Mouse (Mus musculus): ENCODE data around the gene Ssrp1. TPM values are rescaled to one million over a fixed set of nuclear protein-coding genes. Genes with fewer than 3 reads are reported as not detected.

Gene Ssrp1
- polyA plus RNA-seq, 1 experiment from 2014 or later: 261 TPM

DNA sequence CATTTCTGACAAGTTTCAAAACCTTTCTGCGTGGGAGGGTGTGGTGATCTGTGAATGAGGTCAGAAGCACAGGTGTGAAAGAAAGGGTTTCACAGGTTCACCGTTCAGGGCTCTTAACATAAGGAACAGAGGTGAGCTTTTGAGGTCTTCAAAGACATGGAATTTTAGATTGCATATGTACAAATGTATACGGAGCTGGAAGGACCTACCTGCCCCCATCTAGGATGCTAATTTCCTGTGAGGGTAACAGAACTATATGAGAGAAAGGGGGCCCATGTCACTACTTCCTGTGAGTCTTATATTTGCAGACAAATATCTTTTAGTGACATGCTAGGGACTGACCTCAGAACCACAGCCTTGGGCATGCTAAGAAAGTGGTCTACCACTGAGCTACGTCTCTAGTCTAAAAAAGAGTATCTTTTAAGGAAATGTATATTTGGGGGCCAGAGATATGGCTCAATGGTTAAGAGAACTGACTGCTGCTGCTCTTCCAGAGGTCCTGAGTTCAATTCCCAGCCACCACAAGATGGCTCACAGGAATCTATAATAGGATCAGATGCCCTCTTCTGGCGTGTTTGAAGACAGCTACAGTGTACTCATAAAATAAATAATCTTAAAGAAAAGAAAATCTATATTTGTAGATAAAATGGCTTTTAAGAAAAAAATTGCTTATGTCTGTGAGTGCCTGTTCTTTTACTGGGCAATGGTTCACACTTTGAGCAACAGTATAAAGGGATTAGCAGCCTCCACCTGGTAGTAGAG is 23.0 kb upstream of the Ssrp1 start:
- 84% methylated on average over 5 of the region's 5 CpGs for WGBS
- H3K9me3 ChIP-seq: no peaks in the 10 kb centered on the region

DNA sequence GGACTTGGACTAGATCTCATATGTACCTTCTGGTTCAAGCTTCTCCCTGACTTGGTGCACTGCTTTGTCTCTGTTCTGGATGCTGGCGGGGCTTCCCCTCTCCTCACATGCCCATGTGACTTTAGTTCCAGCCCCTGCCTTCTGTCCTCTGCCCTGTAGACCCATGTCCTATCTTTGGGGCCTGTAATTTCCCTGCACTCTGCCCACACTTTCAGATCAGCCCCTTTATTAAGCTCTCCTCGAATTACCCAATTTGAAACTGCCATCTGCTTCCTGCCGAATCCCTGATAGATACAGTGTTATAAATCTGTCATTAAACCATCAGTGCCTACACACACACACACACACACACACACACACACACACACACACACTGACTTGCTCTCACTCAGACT is 22.4 kb upstream of the Ssrp1 start:
- WGBS: 75% methylated on average over 3 of the region's 3 CpGs
- H3K27me3 ChIP-seq: no peaks in the 10 kb centered on the region
- no peak overlapping the region for H3K27ac ChIP-seq (replicated peaks)
- no peak for ATAC-seq (ENCODE audit: low FRiP score, low read depth)
- H3K9me3 ChIP-seq: no peaks in the 10 kb centered on the region
- H3K36me3 ChIP-seq: no peaks in the 10 kb centered on the region
- no peak overlapping the region for H3K4me2 ChIP-seq (replicated peaks)
- H3K9ac ChIP-seq (replicated peaks): no peak overlapping the region
- no peak overlapping the region for H3K4me3 ChIP-seq
- H3K4me1 ChIP-seq: no peaks in the 10 kb centered on the region

More for the DNA sequence above, 23.0 kb upstream of the Ssrp1 start:
- Histone ChIP-seq H3K4me2 (replicated peaks) (no peak overlapping the region), H3K36me3 (no peaks in the 10 kb centered on the region), H3K27ac (replicated peaks) (no peak overlapping the region), H3K27me3 (no peaks in the 10 kb centered on the region), H3K4me1 (no peaks in the 10 kb centered on the region), H3K9ac (replicated peaks) (no peak overlapping the region), H3K4me3 (no peak overlapping the region)
- ATAC-seq (ENCODE audit: low FRiP score, low read depth): no peak

DNA sequence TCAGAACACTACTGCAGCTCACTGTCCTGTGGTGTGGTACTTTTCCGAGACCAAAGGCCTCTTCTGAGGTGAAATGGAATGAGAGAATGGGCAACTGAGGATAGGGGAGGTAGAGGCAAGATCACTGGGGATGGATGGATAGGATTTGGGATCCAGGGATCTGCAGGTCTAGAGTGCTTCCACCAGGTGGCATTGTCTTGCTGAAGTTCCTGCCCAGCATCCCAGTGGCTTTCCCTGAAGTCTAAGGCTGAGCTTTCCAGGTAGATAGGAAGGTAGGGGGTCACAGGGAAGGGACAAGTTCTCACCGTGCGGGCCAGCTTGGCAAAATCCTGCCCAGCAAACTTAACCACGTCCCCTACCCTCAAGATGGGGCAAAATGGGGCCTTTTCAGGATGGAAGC is 15.0 kb upstream of the Ssrp1 start:
- Histone ChIP-seq H3K27ac (replicated peaks) (no peak overlapping the region), H3K4me1 (no peaks in the 10 kb centered on the region), H3K27me3 (no peaks in the 10 kb centered on the region), H3K36me3 (no peaks in the 10 kb centered on the region), H3K9me3 (no peaks in the 10 kb centered on the region), H3K9ac (replicated peaks) (no peak overlapping the region), H3K4me2 (replicated peaks) (no peak overlapping the region), H3K4me3 (no peak overlapping the region)
- WGBS: 25% methylated on average over 4 of the region's 4 CpGs
- no peak for ATAC-seq (ENCODE audit: low FRiP score, low read depth)

DNA sequence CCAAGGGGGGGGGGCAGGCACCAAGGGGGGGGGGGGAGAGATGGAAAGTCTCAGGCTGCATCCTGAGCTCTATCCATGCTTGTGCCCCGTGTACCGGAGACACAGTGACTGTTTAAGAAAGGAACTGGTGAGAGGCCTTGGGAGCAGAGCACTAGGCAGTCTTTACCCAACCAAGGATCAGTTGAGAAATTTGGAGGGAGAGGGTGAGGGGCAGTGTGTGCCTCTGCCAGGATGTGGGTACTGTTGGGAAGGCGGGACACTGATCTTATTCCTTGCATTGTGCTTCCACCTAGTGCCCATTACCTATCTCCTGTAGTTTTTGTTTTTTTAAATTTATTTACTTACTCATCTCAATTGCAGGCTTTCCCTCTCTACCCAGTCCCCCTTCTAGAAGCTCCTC is 10.9 kb upstream of the Ssrp1 start:
- Histone ChIP-seq H3K4me3 (no peak overlapping the region), H3K4me1 (no peaks in the 10 kb centered on the region), H3K9me3 (no peaks in the 10 kb centered on the region), H3K4me2 (replicated peaks) (no peak overlapping the region), H3K9ac (replicated peaks) (no peak overlapping the region), H3K27me3 (no peaks in the 10 kb centered on the region), H3K27ac (replicated peaks) (no peak overlapping the region), H3K36me3 (no peaks in the 10 kb centered on the region)
- ATAC-seq (ENCODE audit: low FRiP score, low read depth): no peak
- WGBS: 75% methylated on average over 3 of the region's 3 CpGs

DNA sequence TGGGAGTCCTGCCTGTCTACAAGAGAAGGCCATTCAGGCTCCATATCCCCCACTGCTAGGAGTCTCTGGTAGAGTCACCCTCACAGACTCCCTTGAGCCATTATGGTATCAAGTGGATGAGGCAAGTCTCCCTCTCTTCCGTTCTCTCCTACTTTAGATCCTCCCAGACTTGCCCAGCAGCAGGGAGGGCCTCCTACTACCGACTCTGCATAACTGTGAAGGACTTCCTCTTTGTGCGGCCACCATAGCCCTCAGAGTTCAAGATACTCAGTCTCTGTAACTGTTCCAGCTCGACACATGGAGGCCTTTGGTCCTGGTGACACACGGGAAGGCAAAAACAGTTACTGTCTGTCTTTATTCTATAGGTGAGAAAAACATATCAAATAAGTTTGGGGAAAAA is 9.8 kb upstream of the Ssrp1 start:
- no peak overlapping the region for H3K4me2 ChIP-seq (replicated peaks)
- H3K9me3 ChIP-seq: no peaks in the 10 kb centered on the region
- no peak overlapping the region for H3K27ac ChIP-seq (replicated peaks)
- no peak overlapping the region for H3K9ac ChIP-seq (replicated peaks)
- no peak for ATAC-seq (ENCODE audit: low FRiP score, low read depth)
- 79% methylated on average over 5 of the region's 5 CpGs for WGBS
- H3K4me3 ChIP-seq: no peak overlapping the region
- H3K36me3 ChIP-seq: no peaks in the 10 kb centered on the region
- no peaks in the 10 kb centered on the region for H3K4me1 ChIP-seq
- H3K27me3 ChIP-seq: no peaks in the 10 kb centered on the region

DNA sequence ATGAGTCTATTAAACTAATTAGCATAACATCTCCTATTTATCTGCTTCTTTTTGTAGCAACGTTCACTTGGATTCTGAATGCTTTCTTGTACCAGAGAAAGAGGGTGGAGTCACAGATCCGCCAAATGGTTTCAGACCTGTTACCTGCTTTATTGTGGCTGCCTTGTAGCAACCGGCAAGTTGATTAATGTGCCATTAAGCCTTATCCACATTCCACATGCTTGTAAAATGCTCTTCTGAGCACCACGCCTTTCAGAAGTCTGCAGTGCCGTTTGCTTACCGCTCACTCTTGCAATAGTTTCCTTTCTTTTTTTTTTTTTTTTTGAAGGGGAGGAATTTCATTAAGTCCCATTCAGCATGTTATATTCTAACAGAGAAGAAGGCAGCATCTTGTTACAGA is 7.1 kb upstream of the Ssrp1 start:
- Histone ChIP-seq H3K27me3 (no peaks in the 10 kb centered on the region; the same call in 1 of the 2 replicates), H3K36me3 (no peaks in the 10 kb centered on the region), H3K9ac (replicated peaks) (no peak overlapping the region), H3K4me1 (no peaks in the 10 kb centered on the region), H3K4me2 (replicated peaks) (no peak overlapping the region), H3K27ac (replicated peaks) (no peak overlapping the region), H3K9me3 (no peaks in the 10 kb centered on the region), H3K4me3 (no peak overlapping the region)
- WGBS: 81% methylated on average over 6 of the region's 6 CpGs
- no peak for ATAC-seq (ENCODE audit: low FRiP score, low read depth)

DNA sequence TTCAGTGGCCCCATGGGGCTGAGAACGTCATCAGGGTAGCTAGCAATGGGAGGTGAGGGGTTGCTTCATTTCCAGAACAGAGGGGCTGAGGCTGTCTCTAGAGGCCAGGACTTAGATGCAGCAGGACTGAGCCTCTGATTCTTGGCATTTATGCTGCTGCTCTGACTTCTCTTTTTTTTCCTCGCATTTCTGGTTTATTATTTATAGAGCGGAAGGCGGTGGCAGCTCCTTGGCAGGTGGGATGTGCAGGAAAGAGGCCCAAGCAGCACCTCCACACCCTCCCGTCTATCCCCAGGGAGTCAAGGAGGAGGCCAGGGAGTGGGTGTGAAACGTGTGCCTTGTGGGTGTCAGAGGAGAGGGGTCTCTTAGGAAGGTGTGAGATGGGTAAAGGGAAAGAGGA is 6.0 kb upstream of the Ssrp1 start:
- Histone ChIP-seq H3K4me1 (peaks cover under 1% of the 10 kb centered on the region; the same call in 1 of the 2 replicates), H3K27me3 (no peaks in the 10 kb centered on the region; the same call in 1 of the 2 replicates), H3K9me3 (no peaks in the 10 kb centered on the region), H3K36me3 (no peaks in the 10 kb centered on the region), H3K4me3 (no peak overlapping the region), H3K9ac (replicated peaks) (no peak overlapping the region), H3K4me2 (replicated peaks) (no peak overlapping the region), H3K27ac (replicated peaks) (no peak overlapping the region)
- 72% methylated on average over 6 of the region's 6 CpGs for WGBS
- ATAC-seq (ENCODE audit: low FRiP score, low read depth): no peak

DNA sequence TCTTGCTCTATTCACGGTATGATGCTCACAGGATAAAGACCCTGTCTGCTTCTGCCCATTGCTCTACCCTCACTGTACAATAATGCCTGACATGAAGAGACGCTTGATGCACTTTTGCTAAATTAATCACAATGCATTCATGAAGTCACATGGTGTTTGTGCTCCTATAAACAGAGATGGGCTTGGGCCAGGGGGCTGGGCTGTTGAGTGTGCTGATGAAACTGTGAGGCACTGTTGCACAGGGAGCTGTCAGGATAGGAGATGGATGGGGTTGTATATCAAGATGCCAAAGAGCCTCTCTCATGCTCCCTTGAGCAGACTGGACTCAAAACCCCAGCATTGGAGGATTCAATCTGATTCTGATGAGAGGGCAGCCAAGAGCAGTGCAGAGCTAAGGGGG is 3.9 kb upstream of the Ssrp1 start:
- ATAC-seq (ENCODE audit: low FRiP score, low read depth): no peak
- no peaks in the 10 kb centered on the region for H3K9me3 ChIP-seq
- H3K36me3 ChIP-seq: no peaks in the 10 kb centered on the region
- H3K9ac ChIP-seq (replicated peaks): no peak overlapping the region
- H3K27ac ChIP-seq (replicated peaks): no peak overlapping the region
- no peak overlapping the region for H3K4me3 ChIP-seq
- WGBS: 87% methylated on average over 2 of the region's 2 CpGs
- no peaks in the 10 kb centered on the region; the same call in 1 of the 2 replicates for H3K27me3 ChIP-seq
- H3K4me1 ChIP-seq: peaks cover 13% of the 10 kb centered on the region
- H3K4me2 ChIP-seq (replicated peaks): no peak overlapping the region

DNA sequence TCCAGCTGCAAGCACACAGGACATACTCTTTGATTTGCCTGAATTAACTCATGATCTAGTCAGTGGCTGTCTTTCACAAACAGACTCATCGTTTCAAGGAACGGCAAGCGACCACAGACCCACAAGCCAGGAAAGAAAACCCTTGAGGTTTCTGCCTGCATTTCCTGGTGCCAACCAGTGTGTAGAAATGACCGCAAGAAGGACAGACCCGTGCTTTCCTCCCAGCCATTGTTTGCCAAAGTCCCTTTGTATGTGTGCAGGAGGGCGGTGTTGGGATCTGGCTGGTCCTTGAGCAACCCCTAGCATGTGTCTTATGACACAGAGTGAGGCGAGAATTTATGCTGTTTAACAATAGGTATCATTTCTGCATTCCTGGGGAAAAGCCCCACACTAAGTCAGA is 2.9 kb upstream of the Ssrp1 start:
- no peaks in the 10 kb centered on the region for H3K9me3 ChIP-seq
- no peak overlapping the region for H3K4me2 ChIP-seq (replicated peaks)
- H3K4me1 ChIP-seq: peaks cover 18% of the 10 kb centered on the region
- no peak for ATAC-seq (ENCODE audit: low FRiP score, low read depth)
- WGBS: 82% methylated on average over 7 of the region's 7 CpGs
- peaks cover 6% of the 10 kb centered on the region for H3K36me3 ChIP-seq
- H3K9ac ChIP-seq (replicated peaks): no peak overlapping the region
- no peak overlapping the region for H3K27ac ChIP-seq (replicated peaks)
- no peaks in the 10 kb centered on the region; the same call in 1 of the 2 replicates for H3K27me3 ChIP-seq
- H3K4me3 ChIP-seq: no peak overlapping the region

DNA sequence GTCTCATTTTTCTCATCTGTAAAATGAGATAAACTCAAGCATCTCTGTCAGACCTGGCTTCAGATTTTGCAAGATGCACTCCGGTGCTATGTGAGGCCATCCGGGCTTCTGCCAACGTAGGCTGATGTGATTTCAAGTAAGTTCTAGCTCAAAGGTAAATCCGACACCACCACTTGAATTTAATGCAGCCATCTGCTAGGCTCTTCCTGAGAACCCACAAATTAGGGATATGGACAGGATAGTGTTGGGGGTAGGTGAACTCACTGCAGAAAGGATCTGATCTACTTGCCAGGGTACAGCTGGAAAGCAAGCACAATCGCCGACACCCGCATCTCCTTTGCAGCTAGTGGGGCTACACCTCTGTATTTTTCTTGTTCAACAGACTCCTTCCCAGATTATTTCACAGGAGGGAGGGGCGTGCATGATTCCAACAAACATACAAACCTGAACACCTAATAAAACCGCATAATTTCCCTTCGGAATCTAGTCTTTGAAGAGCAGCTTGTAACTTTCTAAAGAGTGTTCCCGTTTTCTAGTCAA is 457 bp upstream of the Ssrp1 start:
- peak overlapping the region; percentile 92 for H3K9ac ChIP-seq (replicated peaks)
- WGBS: 9% methylated on average over 11 of the region's 11 CpGs
- peak overlapping the region; percentile 79 for H3K4me3 ChIP-seq
- peak overlapping the region; percentile 77 for H3K4me2 ChIP-seq (replicated peaks)
- peaks cover 18% of the 10 kb centered on the region for H3K4me1 ChIP-seq
- no peaks in the 10 kb centered on the region for H3K9me3 ChIP-seq
- peak overlapping the region; percentile 77 for H3K27ac ChIP-seq (replicated peaks)
- ATAC-seq (ENCODE audit: low FRiP score, low read depth): peak; percentile 38
- no peaks in the 10 kb centered on the region; the same call in 1 of the 2 replicates for H3K27me3 ChIP-seq
- H3K36me3 ChIP-seq: peaks cover 30% of the 10 kb centered on the region

DNA sequence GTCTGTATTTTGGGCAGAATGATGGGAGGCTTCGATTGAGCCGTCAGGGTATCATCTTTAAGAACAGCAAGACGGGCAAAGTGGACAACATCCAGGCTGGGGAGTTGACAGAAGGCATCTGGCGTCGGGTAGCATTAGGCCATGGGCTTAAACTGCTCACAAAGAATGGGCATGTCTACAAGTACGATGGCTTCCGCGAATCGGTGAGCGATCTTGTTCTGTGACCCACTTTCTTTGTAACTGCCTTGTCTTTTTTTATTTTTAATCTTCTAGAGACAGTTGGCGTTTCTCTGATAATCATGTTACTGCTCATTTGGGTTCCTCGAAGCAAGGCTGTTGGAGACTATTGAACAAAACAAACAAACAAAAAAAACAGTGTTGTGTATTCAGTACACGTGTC is 1.3 kb downstream of the Ssrp1 start:
- no peaks in the 10 kb centered on the region for H3K9me3 ChIP-seq
- H3K36me3 ChIP-seq: peaks cover 47% of the 10 kb centered on the region
- H3K4me3 ChIP-seq: peak overlapping the region; percentile 79
- no peak for ATAC-seq (ENCODE audit: low FRiP score, low read depth)
- peak overlapping the region; percentile 77 for H3K4me2 ChIP-seq (replicated peaks)
- H3K9ac ChIP-seq (replicated peaks): peak overlapping the region; percentile 92
- H3K27me3 ChIP-seq: no peaks in the 10 kb centered on the region; the same call in 1 of the 2 replicates
- WGBS: 80% methylated on average over 13 of the region's 13 CpGs
- H3K27ac ChIP-seq (replicated peaks): no peak overlapping the region
- peaks cover 18% of the 10 kb centered on the region for H3K4me1 ChIP-seq

DNA sequence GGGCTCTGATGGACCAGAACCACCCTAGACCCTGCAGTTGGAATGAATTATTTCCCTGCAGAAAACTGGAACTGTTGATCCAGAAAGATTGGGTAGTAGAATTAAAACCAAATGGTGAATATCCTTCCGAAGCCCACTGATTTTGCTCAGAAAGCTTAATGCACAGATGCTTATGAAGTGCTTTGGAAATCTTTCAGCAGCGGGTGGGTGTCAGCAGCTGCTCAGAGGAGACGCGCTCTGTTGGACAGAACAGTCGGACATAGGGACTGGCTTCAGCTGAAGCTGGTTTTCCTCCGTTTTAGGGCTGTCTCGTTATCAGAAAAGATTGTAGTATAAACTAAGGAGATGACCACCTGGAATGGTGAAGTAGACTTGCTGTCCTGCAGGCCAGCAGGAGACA is 6.6 kb downstream of the Ssrp1 start:
- no peak for ATAC-seq (ENCODE audit: low FRiP score, low read depth)
- Histone ChIP-seq H3K27me3 (no peaks in the 10 kb centered on the region), H3K4me3 (no peak overlapping the region), H3K9me3 (no peaks in the 10 kb centered on the region), H3K27ac (replicated peaks) (no peak overlapping the region), H3K4me1 (peaks cover 13% of the 10 kb centered on the region), H3K36me3 (peaks cover 83% of the 10 kb centered on the region), H3K9ac (replicated peaks) (no peak overlapping the region), H3K4me2 (replicated peaks) (no peak overlapping the region)
- WGBS: 90% methylated on average over 7 of the region's 7 CpGs

All from midbrain, embryonic 12.5 days (tissue).